Mouse (Mus musculus) stomach, embryonic 14.5 days (tissue): ENCODE results near the gene Phlda2. TPM values are rescaled to one million over a fixed set of nuclear protein-coding genes. Genes with fewer than 3 reads are reported as not detected.
"Not testable (repeated sequence)": the region's sequence is repeated elsewhere in the genome, so short reads cannot be mapped to it uniquely, and the experiment has no call there.

Experiments
- ATAC-seq: fragments of 200-750 bp; cut with Nextera tagmentation; 2 replicates; pipeline ENCODE4 v1.8.0; 2017; ENCODE audit warnings: low read depth, moderate TSS enrichment; ENCODE audit not compliant: insufficient number of reproducible peaks, insufficient read depth, low FRiP score
- H3K27ac ChIP-seq: fragments of 300-500 bp; sonication (generic); 2 replicates; pipeline ENCODE4 v1.5.1; 2014; ENCODE audit warnings: mild to moderate bottlenecking, low read length, moderate library complexity, mixed read lengths
- H3K27me3 ChIP-seq: fragments of 300-500 bp; sonication (generic); 2 replicates; pipeline ENCODE4 v1.6.1; 2014; ENCODE audit warnings: low read length, control low read depth, mixed read lengths; ENCODE audit not compliant: control insufficient read depth, insufficient read depth
- H3K36me3 ChIP-seq: fragments of 300-500 bp; sonication (generic); 2 replicates; pipeline ENCODE4 v1.6.1; 2014; ENCODE audit warnings: mild to moderate bottlenecking, control low read depth, low read length, moderate library complexity, mixed read lengths; ENCODE audit not compliant: control insufficient read depth, insufficient read depth
- H3K4me1 ChIP-seq: fragments of 300-500 bp; sonication (generic); 2 replicates; pipeline ENCODE4 v1.6.1; 2014; ENCODE audit warnings: low read length, control low read depth, mixed read lengths; ENCODE audit not compliant: control insufficient read depth, insufficient read depth
- H3K4me2 ChIP-seq: fragments of 300-500 bp; sonication (generic); replicated peaks from 2 replicates; pipeline ENCODE4 v1.6.1; 2014; ENCODE audit warnings: low read depth, low read length, control low read depth
- H3K4me3 ChIP-seq: fragments of 300-500 bp; sonication (generic); 2 replicates; pipeline ENCODE4 v1.5.1; 2014; ENCODE audit warnings: low read depth, low read length, control low read depth
- H3K9ac ChIP-seq: fragments of 300-500 bp; sonication (generic); replicated peaks from 2 replicates; pipeline ENCODE4 v1.6.1; 2014; ENCODE audit warnings: low read depth, mild to moderate bottlenecking, control low read depth, low read length, moderate library complexity, mixed read lengths
- H3K9me3 ChIP-seq: fragments of 300-500 bp; sonication (generic); 2 replicates; pipeline ENCODE4 v1.6.1; 2016; ENCODE audit warnings: low read depth, low read length, control low read depth; ENCODE audit not compliant: control insufficient read depth
- WGBS: fragments of 180-500 bp; shearing (Covaris S2); extraction: QIAGEN DNeasy Blood & Tissue Kit; methylation state at CpG from one replicate; pipeline ENCODE4 v1.1.7; 2014; 5-methylcytosine and 5-hydroxymethylcytosine counted together
- polyA plus RNA-seq: library from polyadenylated mRNA; unstranded; fragments of >200 nt; fragmentation: Nextera tagmentation; extraction: Ambion mirVana; gene quantifications from 2 replicates; pipeline ENCODE4 v1.2.1, GENCODE M21; 2014

Phlda2 gene
- 4.6 and 5.9 TPM in 2 replicates for polyA plus RNA-seq

- Histone ChIP-seq H3K27me3 (peaks cover 19% of the 10 kb centered on the region), H3K27ac (no peak within 1 kb of the TSS), H3K4me1 (peaks cover 4% of the 10 kb centered on the region; the same call in 1 of the 2 replicates), H3K36me3 (no peaks in the 10 kb centered on the region), H3K9ac (peak within 1 kb of the TSS; percentile 21; the same call in 1 of the 2 replicates), H3K9me3 (no peaks in the 10 kb centered on the region), H3K4me3 (peak within 1 kb of the TSS; percentile 41), H3K4me2 (peak within 1 kb of the TSS; percentile 94)
- ATAC-seq = peak; percentile 38
- 4% methylated on average over 51 of the region's 51 CpGs for WGBS
Measured at GRCm38 (mm10) chr7:143502418-143503200, at the start of gene Phlda2. Gene Phlda2 (minus strand): TSS chr7:143503150.

- no peak for ATAC-seq
- H3K36me3 ChIP-seq = peaks cover 7% of the 10 kb centered on the region; the same call in 1 of the 2 replicates
- peak overlapping the region; percentile 80 for H3K4me2 ChIP-seq
- H3K27me3 ChIP-seq = no peaks in the 10 kb centered on the region
- H3K4me1 ChIP-seq = peaks cover 8% of the 10 kb centered on the region; the same call in 1 of the 2 replicates
- peak overlapping the region; percentile 45 for H3K9ac ChIP-seq
- peak overlapping the region; percentile 95 for H3K4me3 ChIP-seq
- peak overlapping the region; percentile 87 for H3K27ac ChIP-seq
- H3K9me3 ChIP-seq = no peaks in the 10 kb centered on the region
- WGBS = 30% methylated on average over 2 of the region's 2 CpGs
Measured at GRCm38 (mm10) chr7:143549588-143550220, 46.8 kb upstream of the Phlda2 start.

- no peaks in the 10 kb centered on the region for H3K27me3 ChIP-seq
- peak within 1 kb of the TSS; percentile 95 for H3K4me3 ChIP-seq
- no peaks in the 10 kb centered on the region for H3K9me3 ChIP-seq
- H3K4me2 ChIP-seq = peak within 1 kb of the TSS; percentile 80
- ATAC-seq = peak; percentile 100
- peak within 1 kb of the TSS; percentile 90 for H3K9ac ChIP-seq
- H3K36me3 ChIP-seq = peaks cover 5% of the 10 kb centered on the region; the same call in 1 of the 2 replicates
- peak within 1 kb of the TSS; percentile 91 for H3K27ac ChIP-seq
- under 1% methylated on average over 42 of the region's 43 CpGs for WGBS
- H3K4me1 ChIP-seq = peaks cover 8% of the 10 kb centered on the region; the same call in 1 of the 2 replicates
Measured at GRCm38 (mm10) chr7:143548976-143549457, 46.1 kb upstream of the Phlda2 start, which contains the start of gene Nap1l4. Gene Nap1l4 (minus strand): TSS chr7:143549106.

GRCm38 (mm10) chr7:143548231-143548961 lies 45.4 kb upstream of the Phlda2 start:
- Histone ChIP-seq H3K4me3 (peak overlapping the region; percentile 95), H3K9me3 (no peaks in the 10 kb centered on the region), H3K4me1 (peaks cover 13% of the 10 kb centered on the region; the same call in 1 of the 2 replicates), H3K4me2 (peak overlapping the region; percentile 75), H3K27ac (peak overlapping the region; percentile 91), H3K27me3 (no peaks in the 10 kb centered on the region), H3K36me3 (0 out of 2 replicates have a peak, but pooled peaks cover 5% of the 10 kb centered on the region), H3K9ac (peak overlapping the region; percentile 90)
- ATAC-seq = peak; percentile 60
- under 1% methylated on average over 39 of the region's 63 CpGs for WGBS

- peaks cover 18% of the 10 kb centered on the region; the same call in 1 of the 2 replicates for H3K4me1 ChIP-seq
- no peak overlapping the region for H3K4me3 ChIP-seq
- H3K9me3 ChIP-seq = no peaks in the 10 kb centered on the region
- H3K36me3 ChIP-seq = peaks cover 5% of the 10 kb centered on the region; the same call in 1 of the 2 replicates
- H3K4me2 ChIP-seq = 0 out of 2 replicates have a peak overlapping the region, but pooled peaks have one; percentile 20
- no peak overlapping the region for H3K27ac ChIP-seq
- WGBS = 47% methylated on average over 2 of the region's 2 CpGs
- no peak overlapping the region for H3K9ac ChIP-seq
- H3K27me3 ChIP-seq = no peaks in the 10 kb centered on the region
- ATAC-seq = no peak
Measured at GRCm38 (mm10) chr7:143546554-143546953, 43.6 kb upstream of the Phlda2 start.

GRCm38 (mm10) chr7:143544368-143544767 lies 41.4 kb upstream of the Phlda2 start:
- no peak overlapping the region for H3K4me2 ChIP-seq
- H3K4me1 ChIP-seq = peaks cover 18% of the 10 kb centered on the region; the same call in 1 of the 2 replicates
- H3K27ac ChIP-seq = no peak overlapping the region
- no peak overlapping the region for H3K9ac ChIP-seq
- 87% methylated on average over 2 of the region's 2 CpGs for WGBS
- no peaks in the 10 kb centered on the region for H3K9me3 ChIP-seq
- ATAC-seq = no peak
- H3K4me3 ChIP-seq = no peak overlapping the region
- no peaks in the 10 kb centered on the region for H3K27me3 ChIP-seq
- H3K36me3 ChIP-seq = peaks cover 13% of the 10 kb centered on the region

GRCm38 (mm10) chr7:143538671-143539070 lies 35.7 kb upstream of the Phlda2 start:
- H3K9me3 ChIP-seq = no peaks in the 10 kb centered on the region
- H3K36me3 ChIP-seq = peaks cover 49% of the 10 kb centered on the region
- peaks cover 8% of the 10 kb centered on the region; the same call in 1 of the 2 replicates for H3K4me1 ChIP-seq
- WGBS = 57% methylated on average over 1 of the region's 1 CpGs
- H3K27ac ChIP-seq = no peak overlapping the region
- no peak overlapping the region for H3K4me3 ChIP-seq
- H3K9ac ChIP-seq = no peak overlapping the region
- no peaks in the 10 kb centered on the region for H3K27me3 ChIP-seq
- H3K4me2 ChIP-seq = no peak overlapping the region
- ATAC-seq = no peak

- WGBS = 86% methylated on average over 6 of the region's 6 CpGs
- H3K9me3 ChIP-seq, H3K9ac ChIP-seq, H3K4me2 ChIP-seq, H3K27me3 ChIP-seq, ATAC-seq, H3K4me1 ChIP-seq, H3K27ac ChIP-seq, H3K4me3 ChIP-seq: not testable (repeated sequence)
- H3K36me3 ChIP-seq = peaks cover 53% of the 10 kb centered on the region
Measured at GRCm38 (mm10) chr7:143538229-143538628, 35.3 kb upstream of the Phlda2 start.
